21 mouse cellular contexts compared by ENCODE assay signal in the genomic region with DNA sequence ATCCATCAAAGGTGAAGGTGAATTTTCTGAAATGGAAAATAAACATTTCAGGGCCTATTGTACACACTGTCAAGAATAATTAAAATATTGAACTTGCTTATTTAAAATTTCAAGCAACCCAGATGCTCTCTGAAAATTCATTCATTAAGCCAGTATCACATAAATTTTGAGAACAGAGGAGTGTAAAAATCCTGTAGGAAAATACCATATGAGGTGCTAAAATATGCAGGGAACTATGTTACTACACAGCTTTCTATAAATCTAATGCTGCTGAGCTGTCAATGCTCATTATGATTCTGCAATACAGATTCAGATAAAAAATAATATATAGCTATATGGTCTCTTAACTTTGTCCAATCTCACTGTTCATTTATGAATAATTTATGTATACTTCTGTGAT.
DNase-seq lines count a peak whose midpoint lies in the region; ATAC-seq and TF ChIP-seq lines count a peak whose summit lies in the region.
"Had no signal": no experiment of that assay in that cellular context is flagged by ENCODE, and none has a peak within 500 bp of the region (broad histone marks: within the 10 kb centered on the region; RNA-seq: fewer than 3 reads in every experiment).

No protein-coding gene starts in this region.

- H3K4me1 ChIP-seq in forebrain, embryonic 13.5 days: no peaks in the 10 kb centered on the region
- H3K4me1 ChIP-seq in forebrain, embryonic 11.5 days (replicated peaks; ENCODE audit: control insufficient read depth, insufficient read depth, low read length): no peaks in the 10 kb centered on the region; the same call in 1 of the 2 replicates
- H3K4me1 ChIP-seq in midbrain, embryonic 15.5 days: no peaks in the 10 kb centered on the region
- H3K4me1 ChIP-seq in midbrain, embryonic 11.5 days (ENCODE audit: control insufficient read depth, insufficient read depth, low read length): no peaks in the 10 kb centered on the region
- no peaks in the 10 kb centered on the region for H3K4me1 ChIP-seq in cerebellum, adult 2 months (ENCODE audit: control insufficient read depth, insufficient read depth, low read length)
- H3K4me1 ChIP-seq: embryonic facial prominence, embryonic 10.5 days; hindbrain, embryonic 13.5 days had no signal

- no peak for DNase-seq in forebrain, embryonic 11.5 days (ENCODE audit: low spot score)
- DNase-seq in midbrain, embryonic 11.5 days (ENCODE audit: low spot score, missing footprints): no peak
- peak; percentile 26 for DNase-seq in brain, embryonic 18.5 days (ENCODE audit: low read depth, low spot score)
- no peak for DNase-seq in cerebellum, adult 2 months
- no peak for DNase-seq in spleen, postnatal 14 days (ENCODE audit: low spot score in 2 of 2)
- DNase-seq: adrenal gland, adult 8-10 months; adrenal gland, postnatal 36 days; B cell, adult 2 months; cerebellum, adult 18-20 months; cerebellum, postnatal 10 days; gastrocnemius, postnatal 36 days; heart, adult 11 months; heart, postnatal 10 days; kidney, adult 11 months had no signal

- no peak for TF ChIP-seq CTCF in cerebellum, adult 2 months (IDR thresholded peaks at IDR 0.05; ENCODE audit: borderline replicate concordance, insufficient read depth, low read depth, low read length)

- H3K9me3 ChIP-seq in forebrain, embryonic 13.5 days (replicated peaks): no peaks in the 10 kb centered on the region
- no peaks in the 10 kb centered on the region for H3K9me3 ChIP-seq in forebrain, embryonic 11.5 days (ENCODE audit: control insufficient read depth, low read length)
- no peaks in the 10 kb centered on the region for H3K9me3 ChIP-seq in midbrain, embryonic 15.5 days
- no peaks in the 10 kb centered on the region for H3K9me3 ChIP-seq in midbrain, embryonic 11.5 days (ENCODE audit: control insufficient read depth, low read length)
- H3K9me3 ChIP-seq: embryonic facial prominence, embryonic 10.5 days; G1E; hindbrain, embryonic 13.5 days had no signal

- H3K36me3 ChIP-seq in forebrain, embryonic 13.5 days (ENCODE audit: poor library complexity, severe bottlenecking): no peaks in the 10 kb centered on the region
- H3K36me3 ChIP-seq in forebrain, embryonic 11.5 days (ENCODE audit: control insufficient read depth, insufficient read depth, low read length): no peaks in the 10 kb centered on the region
- no peaks in the 10 kb centered on the region for H3K36me3 ChIP-seq in midbrain, embryonic 15.5 days (replicated peaks)
- H3K36me3 ChIP-seq in midbrain, embryonic 11.5 days (ENCODE audit: control insufficient read depth, insufficient read depth, low read length): no peaks in the 10 kb centered on the region
- H3K36me3 ChIP-seq: embryonic facial prominence, embryonic 10.5 days; G1E; hindbrain, embryonic 13.5 days had no signal

- no peaks in the 10 kb centered on the region for H3K27me3 ChIP-seq in forebrain, embryonic 13.5 days
- no peaks in the 10 kb centered on the region for H3K27me3 ChIP-seq in forebrain, embryonic 11.5 days (ENCODE audit: control insufficient read depth, insufficient read depth, low read length)
- H3K27me3 ChIP-seq in midbrain, embryonic 15.5 days (replicated peaks): no peaks in the 10 kb centered on the region
- H3K27me3 ChIP-seq in midbrain, embryonic 11.5 days (ENCODE audit: control insufficient read depth, insufficient read depth, low read length): no peaks in the 10 kb centered on the region
- no peaks in the 10 kb centered on the region for H3K27me3 ChIP-seq in cerebellum, adult 2 months (ENCODE audit: control insufficient read depth, insufficient read depth, low read length)
- H3K27me3 ChIP-seq: hindbrain, embryonic 13.5 days had no signal

- ATAC-seq in forebrain, embryonic 13.5 days: peak; percentile 77; the same call in 1 of the 2 replicates
- ATAC-seq in forebrain, embryonic 11.5 days (replicated peaks; ENCODE audit: low FRiP score): no peak
- ATAC-seq in midbrain, embryonic 15.5 days (replicated peaks): 0 out of 2 replicates have a peak, but pooled peaks have one; percentile 17
- ATAC-seq in midbrain, embryonic 11.5 days (ENCODE audit: low FRiP score): no peak
- ATAC-seq: CD4-positive, CD25-positive, alpha-beta regulatory T cell, adult 4 months; hindbrain, postnatal 0 days had no signal

- H3K4me3 ChIP-seq in forebrain, embryonic 13.5 days: no peak overlapping the region
- H3K4me3 ChIP-seq in forebrain, embryonic 11.5 days (ENCODE audit: low read depth, low read length): no peak overlapping the region
- no peak overlapping the region for H3K4me3 ChIP-seq in midbrain, embryonic 15.5 days
- no peak overlapping the region for H3K4me3 ChIP-seq in midbrain, embryonic 11.5 days (ENCODE audit: low read depth, low read length)
- H3K4me3 ChIP-seq in cerebellum, adult 2 months (replicated peaks; ENCODE audit: insufficient read depth, low read depth, low read length): no peak overlapping the region
- H3K4me3 ChIP-seq: embryonic facial prominence, embryonic 10.5 days; hindbrain, embryonic 13.5 days had no signal

- H3K4me2 ChIP-seq in forebrain, embryonic 13.5 days: no peak overlapping the region
- H3K4me2 ChIP-seq in forebrain, embryonic 11.5 days (ENCODE audit: low read depth, low read length, severe bottlenecking): no peak overlapping the region
- no peak overlapping the region for H3K4me2 ChIP-seq in midbrain, embryonic 15.5 days
- no peak overlapping the region for H3K4me2 ChIP-seq in midbrain, embryonic 11.5 days
- H3K4me2 ChIP-seq: hindbrain, embryonic 13.5 days had no signal

- no peak overlapping the region for H3K9ac ChIP-seq in forebrain, embryonic 13.5 days
- no peak overlapping the region for H3K9ac ChIP-seq in forebrain, embryonic 11.5 days (ENCODE audit: low read length)
- H3K9ac ChIP-seq in midbrain, embryonic 15.5 days: no peak overlapping the region
- H3K9ac ChIP-seq in midbrain, embryonic 11.5 days (ENCODE audit: low read length): no peak overlapping the region
- H3K9ac ChIP-seq: hindbrain, embryonic 13.5 days had no signal

- TF ChIP-seq POLR2A in cerebellum, adult 2 months (IDR thresholded peaks at IDR 0.05; ENCODE audit: borderline replicate concordance, insufficient read depth, low read length): no peak

- H3K27ac ChIP-seq in forebrain, embryonic 13.5 days: no peak overlapping the region
- H3K27ac ChIP-seq in forebrain, embryonic 11.5 days (ENCODE audit: low read depth, low read length): no peak overlapping the region
- no peak overlapping the region for H3K27ac ChIP-seq in midbrain, embryonic 15.5 days
- H3K27ac ChIP-seq in midbrain, embryonic 11.5 days (ENCODE audit: low read depth, low read length): no peak overlapping the region
- H3K27ac ChIP-seq in cerebellum, adult 2 months (ENCODE audit: insufficient read depth, low read length): no peak overlapping the region
- H3K27ac ChIP-seq: embryonic facial prominence, embryonic 10.5 days; hindbrain, embryonic 13.5 days; hindbrain, postnatal 0 days had no signal

Comparison
In these comparisons a context has a peak if more than half of its experiments do, and no peak if none do; other contexts are left out.
1. ATAC-seq: peak in forebrain, embryonic 13.5 days (single experiment) and midbrain, embryonic 15.5 days (single experiment); none in forebrain, embryonic 11.5 days (single experiment) and midbrain, embryonic 11.5 days (single experiment).